Mouse (Mus musculus): ENCODE measurements at regions not wholly inside any gene's neighbourhood (a gene's known extent, or its start where the extent isn't known, plus 50 kb on each side); places are given as distances from the start of the nearest gene placed in this dataset.

DNA sequence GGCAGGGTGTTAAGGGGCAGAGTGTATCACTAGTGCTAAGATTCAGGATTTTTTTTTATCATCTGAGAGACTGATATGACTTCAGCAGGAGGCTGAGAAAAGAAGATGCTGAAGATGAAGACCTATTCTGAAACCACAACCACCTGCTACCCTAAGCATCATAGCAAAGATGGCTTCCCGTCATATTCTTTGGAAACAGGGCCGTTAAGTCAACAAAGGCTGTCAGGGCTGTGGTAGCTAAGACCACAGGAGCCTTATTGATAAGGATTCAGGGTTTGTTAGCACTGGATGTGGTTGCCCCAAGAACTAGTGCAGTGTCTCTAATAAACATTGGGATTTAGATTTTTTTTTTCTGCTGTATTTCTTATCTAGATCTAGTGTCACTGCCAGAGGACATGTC lies 56.7 kb upstream of the Rasgrp1 start:
- DNase-seq: no peak

DNA sequence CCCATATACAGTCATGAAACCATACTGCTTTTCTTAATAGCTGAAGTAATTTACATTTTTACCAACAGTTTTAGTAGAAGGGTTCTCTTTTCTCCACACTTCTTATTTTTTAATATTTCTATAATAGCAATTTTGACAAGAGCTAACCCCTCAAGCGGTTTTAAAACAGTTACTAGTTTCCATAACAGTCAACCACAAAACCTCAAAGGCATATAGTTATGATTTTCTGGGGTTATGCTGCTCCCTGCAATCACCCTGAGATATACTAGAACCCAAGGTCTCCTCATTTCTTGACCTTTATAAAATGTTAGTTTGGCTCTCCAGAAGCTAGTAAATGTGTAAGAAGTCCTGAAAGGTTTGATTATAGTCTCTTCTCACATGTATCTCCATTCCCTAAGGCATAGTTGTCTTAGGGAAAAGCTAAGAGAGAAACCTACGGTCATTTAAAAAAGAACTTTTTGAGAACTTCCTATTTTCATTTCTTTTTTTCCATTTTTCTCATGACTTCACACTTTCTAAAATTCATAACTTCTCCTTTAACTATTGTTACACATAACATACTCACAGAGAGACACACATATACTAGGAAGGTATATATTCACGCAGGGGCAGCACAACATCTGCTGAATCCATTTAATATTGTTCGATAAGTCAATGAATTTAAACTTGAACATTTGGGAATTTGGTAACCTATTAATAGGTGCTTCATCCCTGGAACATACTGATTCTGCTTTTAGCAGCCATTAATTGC lies 60.8 kb upstream of the Rasgrp1 start:
- DNase-seq: no peak

DNA sequence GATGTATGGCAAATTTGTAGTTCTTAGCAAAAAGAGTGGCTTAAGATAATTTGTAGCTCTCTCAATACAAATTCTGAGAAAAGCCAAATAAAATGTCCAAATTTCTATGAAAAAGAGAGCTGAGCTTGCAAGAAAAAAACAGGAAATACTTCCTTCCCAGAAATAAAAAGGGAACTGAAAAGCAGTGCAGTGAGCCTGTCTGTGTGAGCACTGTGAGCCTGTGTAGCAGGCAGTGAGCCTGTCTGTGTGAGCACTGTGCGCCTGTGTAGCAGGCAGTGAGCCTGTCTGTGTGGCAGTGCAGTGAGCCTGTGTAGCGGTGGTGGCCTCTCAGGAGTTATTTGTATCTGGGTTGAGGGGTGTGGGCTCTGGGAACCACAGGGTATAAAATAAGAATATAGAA lies 62.7 kb upstream of the Rasgrp1 start:
- DNase-seq: peak; percentile 13

DNA sequence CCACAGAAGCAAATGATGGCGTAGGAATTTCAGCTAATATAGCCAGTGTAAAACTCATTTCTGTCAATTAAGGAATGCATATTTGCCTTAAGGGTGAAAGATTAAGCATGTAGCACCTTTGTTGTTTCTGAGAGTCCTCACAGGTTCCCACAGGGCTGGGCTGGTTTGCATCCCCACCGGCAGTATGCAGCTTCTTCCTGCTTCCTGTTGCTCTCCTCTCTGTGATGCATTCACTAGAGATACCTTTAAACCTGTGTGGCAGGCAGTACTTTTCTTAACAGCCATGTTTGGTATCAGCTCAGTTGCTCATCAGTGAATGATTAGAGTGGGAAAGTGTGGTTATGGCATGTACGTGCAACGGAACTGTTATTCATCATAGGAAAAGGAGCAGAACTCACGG lies 65.4 kb upstream of the Rasgrp1 start:
- DNase-seq: no peak

DNA sequence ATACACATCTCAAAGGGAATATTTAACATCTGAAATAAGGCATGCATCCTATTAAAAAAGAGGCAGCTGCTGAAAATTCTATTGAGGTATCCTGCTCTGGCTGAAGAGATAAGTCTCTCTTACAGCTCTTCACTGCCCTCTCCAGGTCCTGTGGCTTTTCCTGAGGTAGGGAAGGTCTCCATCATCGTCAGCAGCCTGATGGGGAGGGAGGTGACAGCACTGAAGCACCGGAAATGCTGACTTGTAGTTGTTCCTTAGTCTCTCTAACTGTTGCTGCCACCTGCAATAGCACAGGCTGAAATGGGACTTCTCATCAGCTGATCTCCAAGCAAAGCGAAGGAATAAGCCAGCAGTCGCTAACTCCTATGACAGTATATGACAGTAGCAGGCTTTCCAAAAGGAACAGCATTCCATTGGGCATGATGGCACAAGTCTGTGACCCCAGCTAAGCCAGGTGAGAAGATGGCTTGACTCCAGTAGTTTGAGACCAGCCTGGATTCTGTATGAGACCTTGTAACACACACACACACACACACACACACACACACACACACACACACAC lies 69.3 kb upstream of the Rasgrp1 start:
- peak; percentile 20 for DNase-seq

DNA sequence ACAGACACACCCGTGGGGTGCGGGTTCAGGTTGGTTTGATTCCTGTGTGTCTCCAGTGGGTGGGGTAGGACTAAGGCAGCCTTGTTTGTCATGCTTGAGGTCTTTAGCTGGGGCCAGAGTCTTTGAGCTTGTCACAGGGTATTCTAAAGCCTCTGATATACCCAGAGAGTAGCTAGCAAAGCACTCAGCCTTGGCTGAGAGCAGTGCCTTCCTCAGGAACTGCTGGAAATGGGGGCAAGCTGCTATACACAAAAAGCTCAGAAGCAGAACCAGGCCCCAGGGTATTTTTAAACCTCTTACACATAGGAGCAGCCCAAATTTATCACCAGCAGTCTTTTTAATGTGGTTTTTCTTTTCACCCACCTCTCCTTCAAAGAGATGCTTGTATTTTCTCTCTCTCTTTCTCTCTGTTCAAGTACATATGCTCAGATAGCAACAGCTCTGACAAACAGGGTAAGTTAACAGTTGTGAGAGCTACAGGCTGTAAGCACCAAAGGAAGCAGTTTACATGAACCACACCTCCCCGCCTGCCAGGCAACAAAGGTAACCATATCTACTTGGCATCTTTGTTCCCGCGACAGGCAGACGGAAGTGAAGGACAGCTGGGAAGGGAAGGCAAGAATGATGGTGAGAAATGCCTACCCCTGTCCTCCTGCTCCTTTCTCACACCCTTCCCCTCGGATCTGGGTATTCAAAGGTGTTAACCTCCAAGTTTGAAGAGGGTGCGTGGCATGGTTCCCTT lies 74.6 kb upstream of the Rasgrp1 start:
- DNase-seq: no peak

DNA sequence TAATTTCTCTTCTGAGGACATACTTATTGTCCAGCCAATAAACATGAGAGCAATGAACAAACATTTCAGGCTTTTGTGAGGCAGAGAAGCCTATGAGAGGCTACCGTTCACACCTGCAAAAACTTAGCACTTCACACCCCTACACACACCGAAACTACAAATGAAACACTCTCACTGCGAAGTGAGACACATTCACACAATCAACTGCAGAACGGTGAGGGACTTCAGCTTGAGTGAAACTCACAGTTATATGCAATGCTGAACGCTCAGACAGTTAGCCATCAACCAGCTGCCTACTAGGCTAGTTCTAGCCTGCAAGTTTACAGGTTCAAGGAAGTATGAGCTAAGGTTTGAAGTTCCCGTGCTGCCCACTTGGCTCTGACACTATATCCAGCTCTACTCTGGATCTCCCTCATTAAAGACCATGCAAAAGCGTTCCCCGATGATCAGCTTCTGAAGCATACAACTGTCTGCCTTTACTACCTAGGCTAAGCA lies 75.4 kb upstream of the Rasgrp1 start:
- DNase-seq: no peak

DNA sequence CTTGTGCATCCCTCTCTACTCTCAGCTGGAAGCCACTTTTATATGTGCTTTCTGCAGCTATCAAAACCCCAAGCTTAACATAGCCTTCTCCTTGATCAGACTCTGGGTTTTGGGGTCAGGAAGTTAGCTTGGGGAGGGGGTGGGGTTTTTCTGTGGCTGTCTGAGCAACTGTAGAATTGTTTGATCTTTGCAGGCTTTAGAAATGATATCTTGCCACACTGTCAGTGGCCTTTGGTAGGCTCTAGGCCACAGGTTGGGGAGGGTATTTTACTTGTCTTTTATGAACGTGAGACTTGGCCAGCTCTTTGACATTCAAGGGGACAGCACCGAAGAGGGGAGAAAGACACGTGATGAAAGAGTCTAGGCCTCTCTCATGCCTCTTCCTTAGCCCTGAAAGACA lies 75.9 kb upstream of the Rasgrp1 start:
- DNase-seq: no peak

DNA sequence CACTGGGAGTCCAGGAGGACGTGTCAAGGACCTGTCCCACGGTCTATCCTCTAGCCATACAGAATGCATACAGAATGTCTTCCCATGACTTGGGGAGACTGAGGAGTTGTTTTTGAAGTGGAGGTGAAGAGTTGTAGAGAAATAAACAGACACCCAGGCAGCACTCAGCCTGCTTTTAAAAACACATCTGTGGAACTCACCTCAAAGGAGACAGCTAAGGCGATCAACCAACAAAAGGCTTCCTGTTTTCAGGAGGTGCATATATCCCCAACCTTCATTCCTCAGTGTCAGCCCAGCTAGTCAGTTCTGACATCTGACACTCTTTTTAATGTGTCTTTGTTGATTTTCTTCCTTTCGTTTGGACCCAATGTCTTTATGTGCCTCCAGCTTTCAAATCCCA lies 78.6 kb upstream of the Rasgrp1 start:
- DNase-seq: no peak

DNA sequence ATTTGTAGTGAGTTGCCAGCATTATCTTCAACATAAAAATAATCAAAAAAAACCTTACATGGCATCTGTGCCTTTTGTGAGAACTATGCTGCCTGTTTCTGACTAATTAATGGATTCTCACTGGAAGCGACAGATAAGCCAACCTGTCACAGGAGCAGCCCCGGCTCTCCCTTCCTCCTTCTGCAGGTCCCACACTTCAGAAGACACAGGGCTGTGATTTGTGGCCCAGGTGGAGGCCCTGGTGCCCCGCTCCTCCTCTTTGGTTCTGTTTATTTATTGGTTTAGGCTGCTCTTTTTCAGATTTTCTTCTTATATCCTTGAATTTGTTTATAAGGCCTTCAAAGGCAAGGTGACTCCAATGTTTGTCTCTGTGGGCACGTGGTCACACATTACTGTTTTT lies 80.0 kb upstream of the Rasgrp1 start:
- no peak for DNase-seq

DNA sequence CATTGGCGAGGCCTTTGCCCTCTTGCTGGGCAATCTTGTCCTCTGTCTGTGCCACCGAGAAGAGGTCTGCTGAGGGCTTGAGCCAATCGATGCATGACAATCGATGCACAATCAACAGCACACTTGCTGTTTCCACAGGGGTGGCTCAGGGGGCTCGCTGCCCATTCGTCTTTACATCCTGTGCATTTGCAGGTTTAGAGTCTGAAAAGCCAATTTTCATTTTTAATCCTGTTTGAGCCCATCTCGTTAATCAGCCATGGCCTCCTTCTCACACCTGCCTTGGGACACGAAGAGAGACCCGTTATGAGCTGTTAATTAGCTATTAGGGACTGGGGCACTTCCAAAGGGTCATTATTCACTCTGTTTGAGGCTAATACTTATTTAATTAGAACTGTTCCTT lies 86.4 kb upstream of the Rasgrp1 start:
- no peak for DNase-seq

DNA sequence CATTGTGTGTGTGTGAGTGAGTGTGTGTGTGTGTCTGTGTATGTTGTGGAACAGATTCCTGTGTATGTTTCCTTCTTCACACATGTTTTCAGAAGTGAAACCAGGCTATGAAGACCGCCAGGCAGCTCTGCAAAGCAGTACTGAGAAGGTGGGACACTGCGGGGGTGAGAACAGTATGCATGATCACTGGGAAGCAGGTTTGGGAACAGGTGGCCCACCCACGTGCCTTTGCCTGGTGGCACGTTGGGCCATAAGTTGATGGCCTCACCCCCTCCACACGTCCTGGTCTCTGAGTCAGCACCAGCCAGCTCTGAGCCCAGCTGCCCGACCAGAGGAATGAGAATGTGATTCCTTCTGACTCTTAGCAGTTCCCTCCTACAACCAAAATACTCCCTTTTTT lies 89.2 kb upstream of the Rasgrp1 start:
- no peak for DNase-seq

DNA sequence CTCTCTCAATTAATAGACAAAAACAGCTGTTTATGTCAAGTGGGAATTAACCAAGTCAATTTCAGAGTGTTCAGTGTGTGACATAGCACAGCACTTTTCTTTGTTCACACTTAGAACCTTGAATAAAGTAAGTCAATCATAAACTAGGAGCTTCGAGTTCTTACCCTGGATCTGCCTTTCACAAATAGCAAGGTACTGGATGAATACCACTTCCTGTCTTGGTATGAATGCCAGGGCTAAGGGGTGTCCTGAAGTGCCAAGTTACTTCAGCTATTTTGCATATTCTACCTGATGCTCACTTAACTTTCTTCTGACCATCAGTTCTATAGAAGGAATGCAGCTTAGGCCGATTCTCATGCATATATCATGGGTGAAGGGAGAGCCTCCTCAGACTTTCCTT lies 90.1 kb upstream of the Rasgrp1 start:
- DNase-seq: no peak

DNA sequence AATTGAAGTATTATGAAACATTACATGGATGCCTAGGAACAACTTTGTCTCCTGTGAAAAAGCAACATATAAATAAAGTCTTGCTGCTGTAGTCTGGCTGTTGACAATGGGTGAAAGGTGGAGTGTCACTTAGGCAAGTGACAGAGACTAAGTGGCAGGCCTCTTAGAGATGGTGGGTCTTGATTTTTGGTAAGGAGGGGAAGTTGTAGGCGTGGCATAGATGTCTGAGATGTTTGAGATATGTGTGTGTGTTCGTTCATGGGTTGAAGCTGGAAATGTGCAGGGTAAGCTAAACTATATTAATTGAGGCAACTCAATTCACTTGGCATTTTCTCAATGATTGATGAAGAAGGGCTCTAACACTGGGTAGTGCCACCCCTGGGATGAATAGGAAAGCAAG lies 90.7 kb upstream of the Rasgrp1 start:
- no peak for DNase-seq

DNA sequence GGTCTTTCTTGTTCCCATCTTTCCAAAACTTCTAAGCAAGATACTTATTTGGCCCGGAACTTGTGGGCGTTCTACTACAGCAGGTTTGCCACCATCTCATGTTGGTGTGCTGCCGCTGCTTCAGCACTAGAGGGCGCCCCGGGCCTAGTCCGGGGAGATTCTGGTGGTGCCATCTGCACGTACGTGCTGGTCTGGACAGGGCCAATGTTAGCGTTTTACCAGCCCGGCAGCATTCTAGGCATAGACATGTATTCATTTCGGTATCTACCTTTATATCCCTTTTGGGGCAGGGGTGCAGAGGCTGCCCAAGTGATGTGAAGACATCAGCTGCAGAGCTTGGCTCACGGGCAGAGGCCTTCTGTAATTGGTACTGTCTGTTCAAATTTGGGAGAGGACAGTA lies 95.3 kb upstream of the Rasgrp1 start:
- DNase-seq: no peak

DNA sequence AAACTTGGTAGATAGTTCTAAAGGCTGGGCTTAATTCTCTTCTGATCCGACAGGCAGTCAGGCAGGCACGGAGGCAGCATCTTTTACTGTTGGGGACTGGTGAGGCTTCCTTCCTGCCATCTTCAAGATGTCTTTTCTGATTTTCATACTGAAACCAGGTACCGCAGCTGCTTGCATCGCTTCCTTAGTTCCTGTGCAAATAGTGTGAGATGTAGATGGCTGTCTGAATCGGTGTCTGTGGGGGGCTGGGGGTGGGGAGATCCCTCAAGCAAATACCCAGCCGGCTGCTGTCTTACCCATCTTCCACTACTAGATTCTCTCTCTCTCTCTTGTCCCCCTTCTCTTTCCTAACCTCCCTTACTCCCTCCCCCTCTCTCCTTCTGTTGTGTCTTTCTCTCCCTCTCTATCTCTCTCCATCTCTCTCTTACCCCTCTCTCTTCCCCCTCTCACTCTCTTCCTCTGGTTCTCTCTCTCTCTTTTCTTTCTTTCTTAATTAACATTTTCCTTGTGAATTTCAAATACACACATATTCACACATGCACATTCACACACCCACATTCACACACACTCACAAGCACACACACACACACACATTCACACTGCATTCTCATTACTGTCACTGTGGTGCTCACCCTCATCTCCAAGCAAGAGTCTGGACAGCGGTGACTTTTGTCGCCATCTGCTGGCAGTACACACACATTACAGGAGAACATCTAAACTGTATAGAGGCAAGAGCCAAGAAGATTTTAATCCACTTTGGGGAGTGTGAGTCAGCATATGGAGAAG lies 96.0 kb upstream of the Rasgrp1 start:
- DNase-seq: peak; percentile 80

DNA sequence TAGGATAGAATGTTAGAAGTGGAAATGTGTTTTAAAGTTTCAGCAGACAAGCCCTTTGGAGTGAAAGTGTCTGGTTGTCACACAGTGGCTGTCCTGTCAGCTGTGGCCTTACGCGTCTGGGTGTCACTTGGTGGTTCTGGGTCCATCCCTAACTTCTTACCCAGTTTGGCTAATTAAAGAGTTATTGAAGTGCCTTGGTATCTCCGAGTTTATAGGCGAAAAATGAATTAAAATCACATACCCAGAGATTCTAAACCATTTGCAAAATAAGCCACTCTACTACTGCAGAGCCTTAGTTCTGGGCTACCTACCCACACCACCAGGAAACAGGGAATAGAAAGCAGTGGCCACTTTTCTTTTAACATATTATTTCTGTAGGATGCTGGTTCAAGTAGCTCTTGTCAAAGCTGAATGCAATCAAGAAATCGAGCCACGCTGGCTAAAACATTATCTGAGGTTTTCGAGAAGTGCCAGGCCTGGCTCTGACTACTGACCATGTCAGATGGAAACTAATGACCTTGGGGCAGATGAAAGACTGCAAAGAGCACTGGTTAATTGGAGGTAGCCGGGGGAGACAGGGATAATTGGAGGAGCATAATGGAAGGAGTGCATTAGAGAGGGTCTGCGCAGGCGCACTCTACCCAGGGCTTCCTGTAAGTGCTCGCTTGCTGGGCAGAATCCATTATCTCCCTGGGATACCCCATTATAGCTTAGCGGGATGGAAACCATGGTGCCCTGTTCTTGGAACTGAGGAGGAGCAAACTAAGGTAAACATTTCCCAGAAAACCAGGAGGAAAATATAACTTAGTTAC lies 96.8 kb upstream of the Rasgrp1 start:
- DNase-seq: no peak

DNA sequence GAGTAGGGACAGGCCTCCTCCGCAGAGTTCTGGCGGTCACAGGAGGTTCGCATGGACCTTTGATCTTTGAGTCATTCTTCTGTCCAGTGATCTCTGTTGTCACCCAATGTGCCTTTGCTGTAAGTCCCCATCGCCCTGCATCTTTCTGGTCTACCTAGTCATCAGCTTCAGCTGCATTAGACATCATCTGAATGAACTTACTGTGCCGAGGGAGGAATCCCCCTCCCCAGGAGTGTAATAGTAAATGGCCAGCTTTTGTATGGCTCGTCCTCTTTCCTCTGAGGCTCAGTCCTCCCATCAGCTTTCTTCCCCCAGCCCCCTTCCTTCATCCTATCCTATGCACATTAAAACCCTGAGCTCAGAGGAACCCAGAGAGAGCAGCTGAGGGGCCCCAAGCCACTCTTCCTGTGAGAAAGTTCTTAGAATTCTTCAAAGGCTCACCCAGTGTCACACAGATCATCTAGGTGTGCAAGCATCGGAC lies 98.0 kb upstream of the Rasgrp1 start:
- no peak for DNase-seq

DNA sequence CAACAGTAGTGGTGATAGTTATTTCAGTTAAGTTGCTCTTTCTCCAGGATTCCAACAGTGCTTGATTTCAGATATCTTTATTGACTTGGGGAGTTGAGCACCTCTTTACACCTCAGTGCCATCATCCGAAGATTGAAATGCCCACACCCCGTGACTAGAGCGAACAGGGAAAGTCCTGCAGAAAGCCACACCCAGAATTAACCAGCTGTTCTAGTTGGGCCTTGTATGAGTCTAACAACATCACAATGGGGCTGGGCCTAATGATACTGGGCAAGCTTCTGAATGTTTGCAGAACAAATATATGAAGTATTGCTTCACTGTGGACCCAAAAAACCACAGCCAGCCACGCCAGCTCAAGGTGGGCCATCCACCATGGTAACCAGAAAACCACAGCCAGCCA lies 100.1 kb upstream of the Rasgrp1 start:
- no peak for DNase-seq

DNA sequence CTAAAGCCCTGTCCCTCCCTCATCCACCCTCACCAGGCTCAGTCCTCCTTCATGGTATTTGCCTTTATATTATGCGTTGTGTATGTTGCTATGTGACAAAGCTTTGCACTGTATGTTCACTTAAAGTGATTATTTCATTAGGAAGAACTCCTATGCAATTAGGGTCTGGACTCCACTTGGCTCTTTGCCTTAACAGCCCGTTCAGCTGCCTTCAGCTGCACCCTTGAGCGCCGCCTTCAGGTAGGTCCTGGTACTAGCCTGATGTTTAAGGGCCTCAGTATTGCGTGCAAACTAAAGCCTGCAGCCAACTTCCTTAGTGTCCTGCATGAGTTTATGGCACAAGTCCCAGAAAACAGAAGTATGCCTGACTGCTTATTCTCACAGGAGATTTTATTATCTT lies 101.9 kb upstream of the Rasgrp1 start:
- DNase-seq: peak; percentile 62

DNA sequence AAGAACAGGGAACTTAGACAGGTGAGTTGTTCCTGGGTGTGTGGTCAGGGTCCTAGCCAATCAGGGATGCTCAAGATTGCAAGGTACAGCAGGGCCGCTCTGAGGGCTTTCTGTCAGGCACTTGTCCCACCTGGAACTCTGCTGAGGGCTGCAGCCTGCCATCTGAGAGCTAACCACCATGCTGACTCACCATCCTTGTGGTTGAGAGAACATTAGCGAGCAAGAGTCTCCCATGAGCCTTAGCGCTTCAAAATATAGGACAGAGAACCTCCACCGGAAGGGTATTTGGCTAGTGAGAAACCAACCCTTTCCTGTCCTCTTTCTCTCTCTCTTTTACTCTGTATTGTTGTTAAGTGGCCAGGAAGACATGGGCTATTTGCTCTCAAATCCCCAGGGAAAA lies 104.1 kb upstream of the Rasgrp1 start:
- DNase-seq: no peak

DNA sequence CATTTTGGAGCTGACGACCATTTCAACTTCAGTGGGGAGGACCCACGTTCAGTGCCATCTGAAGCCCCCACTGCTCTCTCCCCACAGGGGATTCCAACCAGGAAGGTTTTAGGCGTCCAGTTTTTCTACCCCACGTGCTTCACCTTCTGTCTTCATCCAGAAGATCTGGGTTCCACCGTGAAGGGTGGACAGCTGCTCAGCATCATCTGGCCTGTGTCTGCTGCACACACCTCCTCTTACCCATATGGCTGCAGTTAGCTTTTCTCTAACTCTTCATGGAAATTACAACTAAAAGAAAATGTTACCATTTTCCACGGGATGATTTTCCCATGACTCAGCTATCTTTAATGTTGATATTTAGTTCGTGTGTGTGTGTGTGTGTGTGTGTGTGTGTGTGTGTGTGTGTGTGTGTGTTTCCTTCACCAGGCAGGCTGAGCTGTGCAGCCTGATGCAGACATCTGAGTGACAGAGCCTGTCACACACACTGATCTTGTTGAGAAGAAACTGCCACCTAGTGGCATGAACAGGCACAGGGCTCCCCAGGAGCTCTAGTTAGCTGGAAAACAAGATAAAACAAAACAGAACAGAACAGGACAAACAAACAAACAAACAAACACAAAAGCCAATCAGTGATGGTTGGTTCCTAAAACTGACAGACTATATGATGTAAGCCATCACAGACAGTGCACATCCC lies 107.5 kb upstream of the Rasgrp1 start:
- DNase-seq: peak; percentile 51

Measured in kidney, postnatal 10 days (tissue).